Mouse (Mus musculus) embryonic facial prominence, embryonic 10.5 days (tissue): ENCODE data around the gene Hunk. TPM values are rescaled to one million over a fixed set of nuclear protein-coding genes. Genes with fewer than 3 reads are reported as not detected.

Experiments used
- DNase-seq: peaks from one replicate; pipeline ENCODE4 v3.0.0-alpha.2; 2017; ENCODE audit warnings: low spot score
- H3K27ac ChIP-seq: fragments of 300-500 bp; sonication (generic); replicated peaks from 2 replicates; pipeline ENCODE4 v1.5.1; 2016; ENCODE audit warnings: mild to moderate bottlenecking
- H3K27me3 ChIP-seq: fragments of 300-500 bp; sonication (generic); replicated peaks from 2 replicates; pipeline ENCODE4 v1.6.1; 2016; ENCODE audit warnings: low read depth, mild to moderate bottlenecking; ENCODE audit not compliant: poor library complexity, severe bottlenecking
- H3K36me3 ChIP-seq: fragments of 300-500 bp; sonication (generic); replicated peaks from 2 replicates; pipeline ENCODE4 v1.6.1; 2016; ENCODE audit warnings: mild to moderate bottlenecking, moderate library complexity
- H3K4me1 ChIP-seq: fragments of 300-500 bp; sonication (generic); 2 replicates; pipeline ENCODE4 v1.6.1; 2016
- H3K4me3 ChIP-seq: fragments of 300-500 bp; sonication (generic); 2 replicates; pipeline ENCODE4 v1.5.1; 2016; ENCODE audit warnings: mild to moderate bottlenecking, moderate library complexity
- H3K9me3 ChIP-seq: fragments of 300-500 bp; sonication (generic); 2 replicates; pipeline ENCODE4 v1.6.1; 2016; ENCODE audit warnings: mild to moderate bottlenecking
- WGBS: fragments of 180-500 bp; shearing (Covaris S2); methylation state at CpG from one replicate; pipeline ENCODE4 v1.1.7; 2016; 5-methylcytosine and 5-hydroxymethylcytosine counted together
- polyA plus RNA-seq: library from polyadenylated mRNA; unstranded; fragments of >200 nt; fragmentation: Nextera tagmentation; extraction: Ambion mirVana; gene quantifications from 2 replicates; pipeline ENCODE4 v1.2.1, GENCODE M21; 2016

Gene Hunk
- polyA plus RNA-seq, 1 experiment from 2014 or later: 17.2 TPM

DNA sequence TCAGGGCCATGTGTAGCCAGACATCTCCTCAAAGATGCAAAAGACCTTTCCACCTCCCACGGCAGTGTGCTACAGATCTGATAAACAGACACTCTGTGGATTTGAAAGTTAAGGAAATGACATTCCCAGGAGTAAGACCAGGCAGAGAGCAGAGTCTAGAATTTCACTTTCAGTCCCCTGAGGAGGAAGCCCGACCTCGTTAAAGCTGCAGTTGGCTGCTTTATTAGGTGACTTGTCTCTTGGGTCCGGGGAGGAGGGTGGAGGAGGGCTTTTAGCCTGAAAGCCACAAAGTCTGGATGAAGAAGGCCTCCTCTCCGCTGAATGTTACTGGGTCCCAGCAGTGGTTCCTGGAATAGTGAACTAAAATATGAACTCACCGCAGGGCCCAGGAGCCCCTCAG is 137.6 kb downstream of the Hunk start:
- Histone ChIP-seq H3K27me3 (0 out of 2 replicates have a peak, but pooled peaks cover 15% of the 10 kb centered on the region), H3K9me3 (no peaks in the 10 kb centered on the region), H3K4me3 (no peak overlapping the region), H3K36me3 (no peaks in the 10 kb centered on the region), H3K4me1 (peaks cover 42% of the 10 kb centered on the region), H3K27ac (peak overlapping the region; percentile 67)
- 32% methylated on average over 6 of the region's 6 CpGs for WGBS
- peak; percentile 16 for DNase-seq

DNA sequence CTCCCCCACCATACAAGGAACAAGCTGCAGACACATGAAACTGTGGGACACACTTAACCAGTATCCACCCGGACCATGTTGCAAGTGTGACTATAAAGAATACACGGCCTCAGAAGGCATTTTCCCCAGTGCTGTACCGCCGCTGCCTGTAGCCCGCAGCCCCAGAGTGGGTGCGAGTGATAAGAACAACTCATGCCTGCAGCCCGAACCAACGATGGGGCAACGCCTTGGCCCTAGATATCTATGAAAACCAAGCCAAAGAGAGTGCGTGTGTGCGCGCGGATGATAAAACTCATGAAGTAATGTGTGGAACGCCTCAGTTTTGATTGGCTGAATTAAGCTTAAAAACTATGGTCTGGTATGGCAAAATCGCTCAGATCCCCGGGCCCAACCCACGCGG is 138.1 kb downstream of the Hunk start:
- WGBS: 95% methylated on average over 18 of the region's 18 CpGs
- Histone ChIP-seq H3K36me3 (no peaks in the 10 kb centered on the region), H3K27ac (0 out of 2 replicates have a peak overlapping the region, but pooled peaks have one; percentile 67), H3K9me3 (no peaks in the 10 kb centered on the region), H3K4me3 (no peak overlapping the region), H3K27me3 (0 out of 2 replicates have a peak, but pooled peaks cover 15% of the 10 kb centered on the region), H3K4me1 (peaks cover 39% of the 10 kb centered on the region)
- no peak for DNase-seq

DNA sequence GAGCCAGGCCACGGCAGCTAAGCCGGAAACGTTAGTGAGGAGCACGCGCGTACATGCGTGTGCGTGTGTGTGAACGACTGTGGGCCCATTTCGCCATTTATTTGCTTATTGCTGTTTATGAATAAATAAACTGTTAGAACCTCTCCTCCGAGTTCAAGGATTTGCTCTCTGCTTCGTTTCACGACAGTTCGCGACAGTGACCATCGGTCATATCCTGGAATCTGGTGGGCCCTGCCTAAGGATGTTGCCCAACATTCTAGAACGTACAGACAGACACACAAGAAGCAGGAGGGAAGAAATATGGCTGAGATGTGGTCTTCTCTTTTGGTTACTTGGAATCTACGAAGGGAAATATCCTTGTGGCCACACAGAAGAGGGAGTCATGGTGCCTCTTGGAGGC is 138.6 kb downstream of the Hunk start:
- peaks cover 38% of the 10 kb centered on the region for H3K4me1 ChIP-seq
- DNase-seq: no peak
- no peaks in the 10 kb centered on the region for H3K9me3 ChIP-seq
- no peaks in the 10 kb centered on the region for H3K36me3 ChIP-seq
- WGBS: 97% methylated on average over 18 of the region's 18 CpGs
- H3K27me3 ChIP-seq: 0 out of 2 replicates have a peak, but pooled peaks cover 15% of the 10 kb centered on the region
- H3K4me3 ChIP-seq: no peak overlapping the region
- no peak overlapping the region for H3K27ac ChIP-seq

DNA sequence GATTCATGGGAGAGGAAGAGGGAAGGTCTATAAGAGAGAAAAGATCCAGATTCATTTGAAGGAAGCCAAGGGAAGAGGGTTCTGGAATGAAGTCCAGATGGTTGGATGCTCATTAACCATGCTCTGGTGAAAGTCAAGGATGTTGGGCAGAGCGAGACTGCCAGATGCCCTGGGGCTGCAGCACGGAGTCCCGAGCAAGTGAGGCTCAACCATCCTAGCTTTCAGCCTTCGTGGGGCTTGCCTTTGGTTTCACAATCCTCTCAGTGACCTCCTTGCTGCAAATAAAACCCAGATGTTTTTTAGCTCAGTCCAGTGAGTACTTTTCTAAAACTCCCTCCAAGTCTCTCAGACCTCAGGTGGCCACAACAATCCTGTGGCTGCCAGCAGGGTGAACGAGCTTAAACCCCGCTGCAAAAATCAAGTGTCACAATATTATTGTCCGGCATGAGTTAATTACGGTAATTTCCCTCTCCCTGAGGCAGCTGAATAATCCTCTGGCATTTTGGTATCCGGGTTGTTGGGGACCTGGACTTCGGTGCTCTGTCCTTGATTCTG is 147.4 kb downstream of the Hunk start:
- Histone ChIP-seq H3K9me3 (peaks cover 4% of the 10 kb centered on the region; the same call in 1 of the 2 replicates), H3K4me1 (peaks cover 29% of the 10 kb centered on the region), H3K36me3 (no peaks in the 10 kb centered on the region), H3K27me3 (no peaks in the 10 kb centered on the region), H3K27ac (peak overlapping the region; percentile 71), H3K4me3 (peak overlapping the region; percentile 19; the same call in 1 of the 2 replicates)
- peak; percentile 69 for DNase-seq
- 27% methylated on average over 10 of the region's 10 CpGs for WGBS

DNA sequence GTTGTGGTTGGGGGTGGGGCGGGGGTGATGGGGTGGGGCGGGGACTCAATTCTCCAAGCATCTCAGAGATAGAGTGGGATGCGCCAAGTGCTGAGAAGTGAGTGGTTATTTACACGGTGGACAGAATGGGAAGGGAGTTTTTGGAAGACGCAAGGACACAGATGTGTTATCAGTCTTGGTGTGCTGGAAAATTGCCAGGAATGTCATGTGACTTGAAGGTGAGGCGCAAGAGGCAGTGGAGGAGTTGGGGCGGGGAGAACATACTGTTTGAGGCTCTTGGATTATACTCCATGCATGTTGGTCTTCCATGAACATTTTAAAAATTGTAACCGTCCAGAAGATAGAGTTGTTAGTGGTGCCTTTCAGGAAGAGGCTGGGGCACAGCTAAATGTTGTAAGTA is 148.8 kb downstream of the Hunk start:
- WGBS: 92% methylated on average over 8 of the region's 8 CpGs
- H3K4me3 ChIP-seq: no peak overlapping the region
- no peaks in the 10 kb centered on the region for H3K36me3 ChIP-seq
- peaks cover 25% of the 10 kb centered on the region for H3K4me1 ChIP-seq
- no peaks in the 10 kb centered on the region for H3K27me3 ChIP-seq
- peaks cover 4% of the 10 kb centered on the region; the same call in 1 of the 2 replicates for H3K9me3 ChIP-seq
- DNase-seq: no peak
- H3K27ac ChIP-seq: no peak overlapping the region; the same call in 1 of the 2 replicates

DNA sequence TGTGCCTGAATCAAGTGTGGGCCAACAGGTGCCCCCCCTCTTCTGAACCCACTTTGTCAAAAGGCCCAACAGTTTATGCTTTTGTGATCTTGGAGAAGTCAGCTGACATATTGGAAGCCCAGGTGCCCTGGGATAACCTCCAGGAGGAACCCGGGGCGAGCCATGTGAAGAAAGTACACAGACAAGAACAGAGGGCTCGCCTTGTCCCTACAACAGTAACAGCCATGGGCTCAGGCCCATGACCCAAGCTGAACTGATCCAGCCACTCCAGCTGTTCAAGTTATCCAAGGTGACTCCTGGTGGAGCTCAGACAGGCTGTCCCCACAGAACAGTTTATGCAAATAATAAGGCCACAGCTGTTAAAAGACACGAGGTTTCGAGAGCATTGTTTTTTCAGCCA is 153.1 kb downstream of the Hunk start:
- no peak for DNase-seq
- Histone ChIP-seq H3K4me1 (peaks cover 14% of the 10 kb centered on the region), H3K9me3 (peaks cover 4% of the 10 kb centered on the region; the same call in 1 of the 2 replicates), H3K27me3 (no peaks in the 10 kb centered on the region), H3K27ac (no peak overlapping the region), H3K4me3 (no peak overlapping the region), H3K36me3 (no peaks in the 10 kb centered on the region)
- WGBS: 86% methylated on average over 5 of the region's 5 CpGs

DNA sequence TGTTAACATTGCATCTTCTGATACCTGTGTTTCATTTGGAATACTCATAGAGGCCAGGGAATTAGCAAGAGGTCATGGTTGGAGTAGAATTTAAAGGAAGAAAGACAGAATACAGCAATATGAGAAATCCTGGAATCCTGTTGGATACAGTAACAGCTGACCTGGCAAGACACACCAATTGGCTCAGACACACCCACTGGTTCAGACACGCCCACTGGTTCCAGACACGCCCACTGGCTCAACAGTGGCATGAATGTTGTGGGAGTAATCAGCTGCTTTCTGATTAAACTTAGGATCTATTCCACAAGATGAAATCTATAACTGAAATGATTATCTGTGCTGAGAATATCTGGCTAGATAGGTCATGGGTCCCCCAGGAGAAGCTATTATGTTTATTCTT is 155.4 kb downstream of the Hunk start:
- Histone ChIP-seq H3K4me1 (peaks cover 26% of the 10 kb centered on the region), H3K36me3 (no peaks in the 10 kb centered on the region), H3K27ac (no peak overlapping the region), H3K4me3 (no peak overlapping the region), H3K27me3 (no peaks in the 10 kb centered on the region), H3K9me3 (peaks cover 4% of the 10 kb centered on the region; the same call in 1 of the 2 replicates)
- WGBS: 78% methylated on average over 2 of the region's 2 CpGs
- no peak for DNase-seq

DNA sequence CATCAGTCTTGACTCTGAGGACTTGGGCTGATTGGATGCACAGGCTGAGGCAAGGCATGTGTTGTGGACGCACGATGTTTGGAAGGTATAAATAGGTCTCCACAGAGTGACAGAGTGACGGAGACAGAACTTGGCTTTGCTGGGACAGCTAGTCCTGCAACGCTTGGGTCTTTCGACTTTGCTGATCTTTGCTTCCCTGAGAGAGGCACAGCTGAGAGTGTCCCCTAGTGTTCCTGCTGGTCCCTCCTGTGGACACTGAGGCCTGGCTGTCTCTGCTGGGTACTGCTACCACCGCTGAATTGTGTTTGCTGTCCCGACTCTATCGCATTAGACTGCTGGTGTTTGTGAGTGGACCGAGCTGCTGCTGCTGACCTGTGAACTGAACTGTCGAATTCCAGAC is 156.6 kb downstream of the Hunk start:
- H3K27ac ChIP-seq: peak overlapping the region; percentile 57
- peaks cover 29% of the 10 kb centered on the region for H3K4me1 ChIP-seq
- no peak for DNase-seq
- H3K27me3 ChIP-seq: no peaks in the 10 kb centered on the region
- no peak overlapping the region for H3K4me3 ChIP-seq
- 71% methylated on average over 10 of the region's 10 CpGs for WGBS
- no peaks in the 10 kb centered on the region for H3K36me3 ChIP-seq
- no peaks in the 10 kb centered on the region for H3K9me3 ChIP-seq

DNA sequence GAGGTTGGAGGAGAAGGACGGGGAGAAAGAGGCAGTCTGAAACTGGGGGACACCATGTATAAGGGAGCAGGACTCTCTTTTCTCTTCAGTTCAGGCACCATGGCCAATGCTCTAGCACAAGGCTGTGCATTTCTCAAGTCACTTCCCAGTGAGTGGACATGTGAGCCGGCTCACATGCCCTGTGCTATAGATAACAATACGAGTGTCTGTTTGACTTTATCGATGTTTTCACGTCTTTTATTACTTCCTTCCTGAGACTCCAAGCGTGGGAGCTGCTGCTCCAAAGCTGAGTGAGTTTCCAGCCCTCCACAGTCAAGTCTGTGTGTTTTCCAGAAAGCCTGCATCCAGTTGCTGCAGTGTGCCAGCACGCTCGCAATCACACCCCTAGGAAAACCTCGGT is 158.4 kb downstream of the Hunk start:
- peaks cover 41% of the 10 kb centered on the region for H3K4me1 ChIP-seq
- DNase-seq: no peak
- 71% methylated on average over 9 of the region's 9 CpGs for WGBS
- peak overlapping the region; percentile 57 for H3K27ac ChIP-seq
- no peaks in the 10 kb centered on the region for H3K9me3 ChIP-seq
- no peaks in the 10 kb centered on the region for H3K27me3 ChIP-seq
- H3K4me3 ChIP-seq: no peak overlapping the region
- H3K36me3 ChIP-seq: no peaks in the 10 kb centered on the region

DNA sequence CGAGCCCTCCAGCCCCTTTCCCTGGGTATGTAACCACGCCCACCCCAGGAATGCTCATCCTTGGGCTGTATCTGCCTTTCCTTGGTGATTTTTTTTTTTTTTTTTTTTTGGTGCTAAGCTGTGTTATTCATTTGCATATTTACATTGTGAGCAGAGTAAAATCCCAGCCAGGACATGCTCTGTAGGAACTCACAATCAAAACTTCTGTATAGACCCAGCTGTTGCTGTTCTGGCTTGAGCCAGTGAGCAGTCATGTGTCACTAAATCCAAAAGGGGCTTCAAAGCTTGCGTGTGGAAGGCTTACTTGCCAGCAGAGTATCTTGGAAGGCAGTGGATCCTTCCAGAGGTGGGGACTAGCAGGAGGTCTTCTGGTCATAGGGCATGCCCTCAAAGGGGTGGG is 159.7 kb downstream of the Hunk start:
- DNase-seq: no peak
- Histone ChIP-seq H3K36me3 (no peaks in the 10 kb centered on the region), H3K4me3 (no peak overlapping the region), H3K27ac (peak overlapping the region; percentile 71; the same call in 1 of the 2 replicates), H3K9me3 (no peaks in the 10 kb centered on the region), H3K4me1 (peaks cover 48% of the 10 kb centered on the region), H3K27me3 (no peaks in the 10 kb centered on the region)
- WGBS: 59% methylated on average over 3 of the region's 3 CpGs

DNA sequence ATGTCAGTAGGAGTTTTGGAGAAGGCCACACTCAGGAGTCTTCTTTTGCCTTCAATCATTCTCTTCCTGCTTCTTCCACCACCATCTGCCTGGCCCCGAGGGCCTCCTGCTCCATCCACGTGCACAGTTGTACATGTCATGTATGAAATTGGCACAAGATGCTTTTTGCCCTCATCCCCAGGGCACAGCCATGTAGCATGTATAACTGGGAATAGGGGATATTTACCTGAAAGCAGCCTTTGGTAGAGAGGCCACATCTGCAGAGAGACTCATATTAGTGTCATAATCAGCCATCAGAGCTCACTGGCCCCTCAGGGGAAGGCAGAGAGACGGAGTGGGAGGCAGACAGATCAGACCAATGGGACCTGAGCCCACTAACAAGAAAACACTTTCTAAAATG is 160.8 kb downstream of the Hunk start:
- H3K9me3 ChIP-seq: no peaks in the 10 kb centered on the region
- WGBS: 87% methylated on average over 3 of the region's 3 CpGs
- H3K27ac ChIP-seq: peak overlapping the region; percentile 35
- H3K36me3 ChIP-seq: no peaks in the 10 kb centered on the region
- H3K27me3 ChIP-seq: no peaks in the 10 kb centered on the region
- DNase-seq: no peak
- no peak overlapping the region for H3K4me3 ChIP-seq
- H3K4me1 ChIP-seq: peaks cover 48% of the 10 kb centered on the region

DNA sequence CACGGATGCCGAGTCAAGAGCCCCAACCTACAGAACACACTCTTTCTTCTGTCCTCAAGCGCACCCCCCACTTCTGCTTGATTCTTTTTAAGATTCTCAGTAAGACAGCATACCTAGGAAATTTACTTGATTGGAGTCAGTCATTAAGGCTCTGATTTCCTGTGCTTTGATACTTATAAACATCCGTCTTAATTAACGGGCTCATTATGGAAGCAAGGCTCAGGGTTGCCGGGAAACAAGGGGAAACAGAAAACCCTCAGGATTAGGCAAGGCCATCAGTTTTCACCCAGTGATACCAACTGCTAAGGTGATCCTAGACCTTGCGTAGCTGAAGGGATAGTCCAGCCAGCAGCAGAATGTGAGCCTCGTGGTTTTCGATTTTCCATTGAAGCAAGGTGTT is 162.2 kb downstream of the Hunk start:
- DNase-seq: peak; percentile 18
- Histone ChIP-seq H3K4me3 (no peak overlapping the region), H3K27ac (peak overlapping the region; percentile 45), H3K27me3 (no peaks in the 10 kb centered on the region), H3K9me3 (no peaks in the 10 kb centered on the region), H3K36me3 (no peaks in the 10 kb centered on the region), H3K4me1 (peaks cover 44% of the 10 kb centered on the region)
- 70% methylated on average over 9 of the region's 9 CpGs for WGBS
